Mouse (Mus musculus) forebrain, embryonic 14.5 days (tissue): ENCODE results near the gene Net1. TPM values are rescaled to one million over a fixed set of nuclear protein-coding genes. Genes with fewer than 3 reads are reported as not detected.
"Not testable (repeated sequence)": the region's sequence is repeated elsewhere in the genome, so short reads cannot be mapped to it uniquely, and the experiment has no call there.

Experiments used
- ATAC-seq: fragments of 200-750 bp; cut with Nextera tagmentation; 2 replicates; pipeline ENCODE4 v1.8.0; 2017; ENCODE audit warnings: mild to moderate bottlenecking, moderate library complexity
- DNase-seq: peaks from one replicate; pipeline ENCODE4 v3.0.0-alpha.2; 2015; ENCODE audit warnings: low spot score
- H3K27ac ChIP-seq: fragments of 300-500 bp; sonication (generic); 2 replicates; pipeline ENCODE4 v1.5.1; 2014; ENCODE audit warnings: low read depth, mild to moderate bottlenecking, control low read depth, low read length, moderate library complexity
- H3K27me3 ChIP-seq: fragments of 300-500 bp; sonication (generic); replicated peaks from 2 replicates; pipeline ENCODE4 v1.6.1; 2014; ENCODE audit warnings: low read length, control low read depth, mixed read lengths; ENCODE audit not compliant: control insufficient read depth, insufficient read depth
- H3K36me3 ChIP-seq: fragments of 300-500 bp; sonication (generic); 2 replicates; pipeline ENCODE4 v1.6.1; 2014; ENCODE audit warnings: low read length, control low read depth; ENCODE audit not compliant: control insufficient read depth, insufficient read depth
- H3K4me1 ChIP-seq: fragments of 300-500 bp; sonication (generic); 2 replicates; pipeline ENCODE4 v1.6.1; 2014; ENCODE audit warnings: antibody characterized with exemption, low read length, control low read depth; ENCODE audit not compliant: control insufficient read depth, insufficient read depth
- H3K4me2 ChIP-seq: fragments of 300-500 bp; sonication (generic); 2 replicates; pipeline ENCODE4 v1.6.1; 2014; ENCODE audit warnings: mild to moderate bottlenecking, control low read depth, low read length
- H3K4me3 ChIP-seq: fragments of 300-500 bp; sonication (generic); 2 replicates; pipeline ENCODE4 v1.5.1; 2014; ENCODE audit warnings: low read depth, low read length, control low read depth
- H3K9ac ChIP-seq: fragments of 300-500 bp; sonication (generic); 2 replicates; pipeline ENCODE4 v1.6.1; 2014; ENCODE audit warnings: mild to moderate bottlenecking, low read length, control low read depth, moderate library complexity
- H3K9me3 ChIP-seq: fragments of 300-500 bp; sonication (generic); replicated peaks from 2 replicates; pipeline ENCODE4 v1.6.1; 2016; ENCODE audit warnings: low read length, control low read depth, mixed read lengths; ENCODE audit not compliant: control insufficient read depth
- WGBS: fragments of 180-500 bp; shearing (Covaris S2); extraction: QIAGEN DNeasy Blood & Tissue Kit; methylation state at CpG from one replicate; pipeline ENCODE4 v1.1.7; 2014; 5-methylcytosine and 5-hydroxymethylcytosine counted together
- polyA plus RNA-seq: library from polyadenylated mRNA; unstranded; fragments of >200 nt; fragmentation: Nextera tagmentation; extraction: Ambion mirVana; gene quantifications from 2 replicates; pipeline ENCODE4 v1.2.1, GENCODE M21; 2014

Net1 gene
- polyA plus RNA-seq, 1 experiment from 2014 or later = 11.1 TPM

DNA sequence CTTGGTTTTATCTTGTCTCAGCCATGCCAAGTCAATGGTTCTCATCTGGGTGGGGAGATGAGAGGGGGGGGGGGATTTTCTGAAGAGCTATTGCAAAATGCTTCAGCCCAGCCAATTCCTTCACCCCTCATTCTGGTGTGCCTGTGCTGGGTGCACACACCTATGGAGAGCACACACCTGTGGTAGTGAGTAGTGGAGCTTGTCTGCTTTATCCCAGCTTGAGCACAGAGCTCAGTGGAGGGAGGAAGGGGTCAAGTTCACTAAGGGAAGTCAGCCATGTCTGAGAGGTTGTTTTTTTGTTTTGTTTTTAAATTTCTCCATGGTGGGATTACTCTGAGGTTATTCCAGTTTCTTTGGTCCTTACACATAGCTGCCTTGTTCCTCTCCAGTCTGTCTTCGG, 61.8 kb downstream of the Net1 start:
- no peaks in the 10 kb centered on the region for H3K27me3 ChIP-seq
- H3K4me2 ChIP-seq = no peak overlapping the region
- H3K4me3 ChIP-seq = no peak overlapping the region
- H3K36me3 ChIP-seq = no peaks in the 10 kb centered on the region
- no peak overlapping the region for H3K27ac ChIP-seq
- H3K9me3 ChIP-seq = no peaks in the 10 kb centered on the region
- DNase-seq = no peak
- WGBS = 85% methylated on average over 1 of the region's 1 CpGs
- ATAC-seq = no peak
- no peaks in the 10 kb centered on the region for H3K4me1 ChIP-seq
- no peak overlapping the region for H3K9ac ChIP-seq

DNA sequence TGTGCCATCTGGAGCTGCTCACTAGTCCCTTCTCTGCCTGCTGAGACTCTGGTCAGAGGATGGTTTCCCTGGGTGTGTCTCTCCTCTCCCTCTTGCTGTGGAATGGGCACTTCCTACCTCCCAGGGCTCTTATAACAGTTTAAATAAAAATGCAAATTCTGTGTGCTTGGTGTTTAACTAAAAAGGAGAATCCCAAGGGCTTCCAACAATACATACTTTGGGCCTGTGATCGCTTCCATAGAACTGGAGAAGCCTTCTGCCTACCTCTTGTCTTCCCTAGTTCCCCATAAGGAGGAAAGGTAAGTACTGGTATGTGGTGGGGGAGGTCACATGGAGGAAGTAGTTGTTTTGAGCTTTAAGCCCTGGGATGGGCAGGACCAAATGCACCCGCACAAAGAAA, 63.2 kb downstream of the Net1 start:
- ATAC-seq = no peak
- 91% methylated on average over 2 of the region's 2 CpGs for WGBS
- Histone ChIP-seq H3K27ac (no peak overlapping the region), H3K4me1 (no peaks in the 10 kb centered on the region), H3K4me2 (no peak overlapping the region), H3K4me3 (no peak overlapping the region), H3K9ac (no peak overlapping the region), H3K27me3 (no peaks in the 10 kb centered on the region), H3K36me3 (no peaks in the 10 kb centered on the region), H3K9me3 (no peaks in the 10 kb centered on the region)
- DNase-seq = no peak

DNA sequence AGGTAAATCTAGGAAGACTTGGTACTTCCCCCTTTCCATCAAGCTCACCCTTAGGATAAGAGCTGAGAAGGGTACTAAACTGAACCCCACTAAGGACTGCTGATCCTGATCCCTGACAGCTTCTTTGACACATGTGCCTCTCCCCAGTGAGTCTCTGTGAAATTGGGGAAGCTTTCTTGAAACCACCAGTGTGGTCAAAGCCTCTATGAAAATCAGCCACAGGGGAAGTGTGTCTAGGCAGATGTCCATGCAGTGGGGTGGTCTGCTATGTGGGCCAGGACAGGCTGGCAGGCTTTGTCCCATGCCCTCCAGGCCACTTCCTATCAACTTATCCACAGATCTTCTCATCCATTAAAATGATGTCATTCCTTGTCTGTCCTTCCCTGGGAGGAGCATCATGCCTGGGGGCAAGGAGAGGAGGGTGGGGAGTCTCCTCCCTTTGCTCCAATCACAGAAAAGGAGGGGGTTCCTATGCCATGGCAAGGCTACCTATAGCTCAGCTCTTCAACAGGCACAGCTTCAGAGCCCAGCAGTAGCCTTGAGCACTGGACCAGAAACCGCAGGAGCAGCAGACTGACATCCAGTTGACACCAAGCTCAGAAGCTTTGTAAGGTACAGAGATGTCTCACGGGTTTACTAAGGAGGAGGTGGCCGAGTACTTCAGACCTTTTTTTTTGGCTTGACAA, 64.2 kb downstream of the Net1 start, which contains the start of gene Calm5:
Calm5 (plus strand) TSS at position 526 of the 686 bp plus-strand sequence.
- DNase-seq, H3K9me3 ChIP-seq, H3K4me3 ChIP-seq, H3K4me2 ChIP-seq, H3K27me3 ChIP-seq, H3K4me1 ChIP-seq, H3K36me3 ChIP-seq, ATAC-seq, H3K9ac ChIP-seq, H3K27ac ChIP-seq: not testable (repeated sequence)
- WGBS = 86% methylated on average over 3 of the region's 3 CpGs

DNA sequence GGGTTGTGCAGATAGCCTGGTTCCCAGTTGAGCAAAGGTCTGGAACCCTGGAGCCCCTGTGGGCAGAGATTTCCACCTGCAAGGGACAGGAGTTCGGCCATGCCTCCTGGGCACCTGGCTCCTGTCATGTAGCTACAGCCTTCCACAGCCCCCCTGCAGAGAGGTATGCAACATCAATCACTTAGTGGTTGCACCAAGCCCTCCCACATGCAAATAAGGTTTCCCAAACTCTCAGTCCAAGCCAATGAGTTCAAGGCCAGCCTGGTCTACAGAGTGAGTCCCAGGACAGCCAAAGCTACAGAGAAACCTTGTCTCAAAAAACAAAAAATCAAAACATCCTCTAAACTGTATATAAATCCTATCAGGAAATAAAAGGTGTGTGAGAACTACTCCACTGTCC, 67.7 kb downstream of the Net1 start:
- Histone ChIP-seq H3K36me3 (no peaks in the 10 kb centered on the region), H3K4me2 (no peak overlapping the region), H3K9ac (no peak overlapping the region), H3K27ac (no peak overlapping the region), H3K4me1 (no peaks in the 10 kb centered on the region), H3K9me3 (no peaks in the 10 kb centered on the region), H3K4me3 (no peak overlapping the region), H3K27me3 (no peaks in the 10 kb centered on the region)
- ATAC-seq (no peak), DNase-seq (no peak)
- WGBS = 92% methylated on average over 1 of the region's 1 CpGs

DNA sequence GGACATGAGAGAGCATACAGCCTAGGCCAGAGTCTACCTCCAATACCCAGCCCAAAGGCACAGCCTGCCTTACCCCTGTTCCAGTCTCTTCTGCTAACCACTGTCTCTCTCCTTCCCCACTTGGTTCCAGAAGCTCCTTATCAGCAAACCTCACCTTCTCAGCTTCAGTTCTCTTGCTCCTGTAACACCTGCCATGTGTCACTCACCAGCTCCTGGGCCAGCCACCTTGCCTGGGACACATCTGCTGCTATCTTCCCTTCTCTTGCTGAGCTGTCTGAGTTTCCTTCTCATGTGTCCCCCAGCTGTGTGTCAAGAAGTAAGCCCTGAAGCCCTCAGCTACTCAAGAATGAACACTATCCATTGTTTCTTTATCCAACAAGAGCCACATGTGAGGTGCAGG, 77.4 kb downstream of the Net1 start:
- not testable (repeated sequence) for H3K36me3 ChIP-seq, DNase-seq, H3K4me2 ChIP-seq, H3K27me3 ChIP-seq, ATAC-seq, H3K9ac ChIP-seq, H3K4me1 ChIP-seq, H3K4me3 ChIP-seq, H3K27ac ChIP-seq, H3K9me3 ChIP-seq

DNA sequence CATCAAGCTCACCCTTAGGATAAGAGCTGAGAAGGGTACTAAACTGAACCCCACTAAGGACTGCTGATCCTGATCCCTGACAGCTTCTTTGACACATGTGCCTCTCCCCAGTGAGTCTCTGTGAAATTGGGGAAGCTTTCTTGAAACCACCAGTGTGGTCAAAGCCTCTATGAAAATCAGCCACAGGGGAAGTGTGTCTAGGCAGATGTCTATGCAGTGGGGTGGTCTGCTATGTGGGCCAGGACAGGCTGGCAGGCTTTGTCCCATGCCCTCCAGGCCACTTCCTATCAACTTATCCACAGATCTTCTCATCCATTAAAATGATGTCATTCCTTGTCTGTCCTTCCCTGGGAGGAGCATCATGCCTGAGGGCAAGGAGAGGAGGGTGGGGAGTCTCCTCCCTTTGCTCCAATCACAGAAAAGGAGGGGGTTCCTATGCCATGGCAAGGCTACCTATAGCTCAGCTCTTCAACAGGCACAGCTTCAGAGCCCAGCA, 80.7 kb downstream of the Net1 start, which contains the start of gene Calm4:
Calm4 (plus strand) TSS at position 446 of the 496 bp plus-strand sequence.
- not testable (repeated sequence) for H3K9ac ChIP-seq, ATAC-seq, H3K4me1 ChIP-seq, H3K4me3 ChIP-seq, DNase-seq, H3K9me3 ChIP-seq, H3K27me3 ChIP-seq, H3K4me2 ChIP-seq, H3K36me3 ChIP-seq, H3K27ac ChIP-seq

DNA sequence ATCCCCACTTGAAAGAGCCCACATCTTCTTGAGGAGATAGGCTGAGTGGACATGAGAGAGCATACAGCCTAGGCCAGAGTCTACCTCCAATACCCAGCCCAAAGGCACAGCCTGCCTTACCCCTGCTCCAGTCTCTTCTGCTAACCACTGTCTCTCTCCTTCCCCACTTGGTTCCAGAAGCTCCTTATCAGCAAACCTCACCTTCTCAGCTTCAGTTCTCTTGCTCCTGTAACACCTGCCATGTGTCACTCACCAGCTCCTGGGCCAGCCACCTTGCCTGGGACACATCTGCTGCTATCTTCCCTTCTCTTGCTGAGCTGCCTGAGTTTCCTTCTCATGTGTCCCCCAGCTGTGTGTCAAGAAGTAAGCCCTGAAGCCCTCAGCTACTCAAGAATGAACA, 84.4 kb downstream of the Net1 start:
- not testable (repeated sequence) for H3K9me3 ChIP-seq, H3K4me1 ChIP-seq, DNase-seq, H3K36me3 ChIP-seq, H3K9ac ChIP-seq, H3K27ac ChIP-seq, H3K4me2 ChIP-seq, H3K27me3 ChIP-seq, H3K4me3 ChIP-seq, ATAC-seq

DNA sequence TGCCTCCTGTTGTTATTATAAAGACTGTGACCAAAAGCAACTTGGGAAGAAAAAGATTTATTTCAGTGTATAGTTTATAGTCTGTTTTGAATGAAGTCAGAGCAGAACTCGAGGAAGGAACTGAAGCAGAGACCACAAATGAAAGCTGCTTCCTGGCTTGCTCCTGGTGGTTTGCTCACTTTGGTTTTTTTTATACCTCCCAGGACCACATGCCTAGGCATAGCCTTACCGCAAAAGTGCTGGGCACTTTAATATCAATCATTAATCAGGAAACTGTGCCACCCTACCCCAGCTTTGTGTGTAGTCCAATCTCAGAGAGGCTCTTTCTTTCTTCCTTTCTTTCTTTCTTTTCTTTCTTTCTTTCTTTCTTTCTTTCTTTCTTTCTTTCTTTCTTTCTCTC, 85.6 kb downstream of the Net1 start:
- 70% methylated on average over 2 of the region's 2 CpGs for WGBS
- DNase-seq = no peak

More for the DNA sequence above, 85.6 kb downstream of the Net1 start:
- H3K36me3 ChIP-seq = no peaks in the 10 kb centered on the region
- H3K9ac ChIP-seq = no peak overlapping the region
- no peak overlapping the region for H3K4me2 ChIP-seq
- H3K4me3 ChIP-seq = no peak overlapping the region
- no peaks in the 10 kb centered on the region for H3K9me3 ChIP-seq
- no peak overlapping the region for H3K27ac ChIP-seq
- H3K4me1 ChIP-seq = no peaks in the 10 kb centered on the region
- ATAC-seq = no peak
- H3K27me3 ChIP-seq = no peaks in the 10 kb centered on the region
